Mouse (Mus musculus) kidney, adult 2 months (tissue): ENCODE measurements around the gene Atg101. TPM values are rescaled to one million over a fixed set of nuclear protein-coding genes. Genes with fewer than 3 reads are reported as not detected.

Experiments
- DNase-seq: peaks from one replicate; pipeline ENCODE4 v3.0.0; 2021
- H3K27ac ChIP-seq: fragments of 200-500 bp; 2 replicates; pipeline ENCODE4 v1.5.1; 2012; ENCODE audit warnings: low read depth, low read length, control low read depth, inconsistent platforms; ENCODE audit not compliant: insufficient read depth
- H3K27me3 ChIP-seq: fragments of 200-500 bp; replicated peaks from 2 replicates; pipeline ENCODE4 v1.6.1; 2012; ENCODE audit warnings: mild to moderate bottlenecking, moderate library complexity, low read length, inconsistent platforms; ENCODE audit not compliant: control insufficient read depth, insufficient read depth
- H3K36me3 ChIP-seq: fragments of 200-500 bp; 2 replicates; pipeline ENCODE4 v1.6.1; 2012; ENCODE audit warnings: mild to moderate bottlenecking, moderate library complexity, low read length, inconsistent platforms; ENCODE audit not compliant: control insufficient read depth, insufficient read depth
- H3K4me1 ChIP-seq: fragments of 200-500 bp; 2 replicates; pipeline ENCODE4 v1.6.1; 2011; ENCODE audit warnings: low read length; ENCODE audit not compliant: control insufficient read depth, insufficient read depth
- H3K4me3 ChIP-seq: fragments of 200-500 bp; 2 replicates; pipeline ENCODE4 v1.5.1; 2011; ENCODE audit warnings: mild to moderate bottlenecking, low read depth, low read length, control low read depth; ENCODE audit not compliant: insufficient read depth
- CTCF ChIP-seq: fragments of 200-500 bp; conservative IDR thresholded peaks from 2 replicates; pipeline ENCODE4 v1.5.1; 2011; ENCODE audit warnings: low read depth, mild to moderate bottlenecking, control low read depth, low read length, moderate library complexity, mixed read lengths; ENCODE audit not compliant: insufficient read depth, insufficient read length
- POLR2A ChIP-seq: fragments of 200-500 bp; IDR thresholded peaks from one replicate; pipeline ENCODE4 v1.6.1; 2011; ENCODE audit warnings: low read depth, low read length, control low read depth
- WGBS: fragments of 180-500 bp; shearing (Covaris S2); methylation state at CpG from one replicate; pipeline ENCODE4 v1.1.7; 2018; 5-methylcytosine and 5-hydroxymethylcytosine counted together
- polyA plus RNA-seq: library from polyadenylated mRNA; depleted of rRNA; stranded (reverse); fragments of >200 nt; gene quantifications from 2 replicates; pipeline ENCODE4 v1.2.3, GENCODE M21; 2012

Gene Atg101
- polyA plus RNA-seq, 1 experiment: 48.7 TPM

GRCm38 (mm10) chr15:101297988-101298387, 13.9 kb downstream of the Atg101 start:
- WGBS: 34% methylated on average over 7 of the region's 7 CpGs
- no peak overlapping the region for H3K27ac ChIP-seq
- TF ChIP-seq POLR2A (no peak), CTCF (no peak)

GRCm38 (mm10) chr15:101298550-101298949, 14.5 kb downstream of the Atg101 start:
- no peak for DNase-seq
- Histone ChIP-seq H3K27ac (no peak overlapping the region), H3K4me1 (no peaks in the 10 kb centered on the region), H3K36me3 (no peaks in the 10 kb centered on the region), H3K4me3 (no peak overlapping the region), H3K27me3 (no peaks in the 10 kb centered on the region)
- 40% methylated on average over 7 of the region's 7 CpGs for WGBS
- no peak for TF ChIP-seq POLR2A
- TF ChIP-seq CTCF: no peak

More at GRCm38 (mm10) chr15:101297988-101298387, 13.9 kb downstream of the Atg101 start:
- Histone ChIP-seq H3K4me3 (no peak overlapping the region), H3K4me1 (no peaks in the 10 kb centered on the region), H3K27me3 (no peaks in the 10 kb centered on the region), H3K36me3 (no peaks in the 10 kb centered on the region)
- no peak for DNase-seq

- TF ChIP-seq POLR2A: no peak
- no peak for TF ChIP-seq CTCF
Observed at GRCm38 (mm10) chr15:101299480-101299960, 15.4 kb downstream of the Atg101 start.

DNA sequence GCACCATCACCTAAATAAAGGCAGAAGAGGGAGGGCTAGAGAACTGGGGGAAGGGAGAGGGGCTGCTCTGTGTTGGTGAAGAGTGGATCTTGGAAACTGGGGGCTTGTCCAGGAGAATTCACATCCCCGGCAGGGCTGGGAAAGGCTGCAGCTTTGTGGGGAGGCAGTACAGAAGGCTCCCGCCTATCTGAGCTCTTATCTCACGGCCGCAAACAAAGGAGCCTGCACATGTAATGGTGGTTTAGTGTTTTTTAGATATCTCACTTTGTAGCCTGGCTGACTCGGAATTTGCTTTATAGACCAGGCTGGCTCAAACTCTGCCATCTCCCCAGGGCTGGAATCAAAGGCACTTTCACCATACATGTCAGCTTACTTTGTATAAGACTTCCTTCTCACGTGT, 16.1 kb downstream of the Atg101 start:
- Histone ChIP-seq H3K27ac (no peak overlapping the region), H3K4me3 (no peak overlapping the region), H3K4me1 (no peaks in the 10 kb centered on the region), H3K27me3 (no peaks in the 10 kb centered on the region), H3K36me3 (no peaks in the 10 kb centered on the region)
- WGBS: 91% methylated on average over 6 of the region's 6 CpGs
- TF ChIP-seq CTCF: no peak
- no peak for TF ChIP-seq POLR2A
- DNase-seq: no peak

More at GRCm38 (mm10) chr15:101299480-101299960, 15.4 kb downstream of the Atg101 start:
- H3K4me3 ChIP-seq: no peak overlapping the region
- H3K4me1 ChIP-seq: no peaks in the 10 kb centered on the region
- DNase-seq: no peak
- H3K27me3 ChIP-seq: no peaks in the 10 kb centered on the region
- H3K27ac ChIP-seq: no peak overlapping the region
- 74% methylated on average over 14 of the region's 14 CpGs for WGBS
- no peaks in the 10 kb centered on the region for H3K36me3 ChIP-seq

DNA sequence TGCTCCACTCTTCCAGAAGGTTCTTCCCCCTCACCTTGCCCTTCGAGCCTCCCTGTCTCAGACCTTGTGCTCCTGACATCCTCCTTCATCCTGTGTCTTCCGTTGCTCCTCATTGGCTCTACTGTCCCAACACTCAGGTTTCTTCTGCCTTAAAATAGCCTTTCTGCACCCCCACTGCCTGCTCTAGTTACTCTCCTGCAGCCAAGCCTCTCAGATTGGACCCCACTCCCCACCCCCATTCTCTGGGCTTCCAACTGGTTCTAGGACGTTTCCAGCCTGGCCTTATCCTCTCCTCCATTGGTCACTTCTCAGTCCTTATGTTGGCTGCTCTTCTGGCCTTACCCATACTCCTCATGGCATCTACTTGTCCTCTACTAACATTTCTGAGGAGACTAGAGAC, 18.1 kb downstream of the Atg101 start:
- no peak overlapping the region for H3K4me3 ChIP-seq
- WGBS: 90% methylated on average over 3 of the region's 3 CpGs
- H3K4me1 ChIP-seq: no peaks in the 10 kb centered on the region
- H3K27me3 ChIP-seq: no peaks in the 10 kb centered on the region
- TF ChIP-seq POLR2A: no peak
- no peak for TF ChIP-seq CTCF
- H3K27ac ChIP-seq: no peak overlapping the region
- no peak for DNase-seq
- no peaks in the 10 kb centered on the region for H3K36me3 ChIP-seq

DNA sequence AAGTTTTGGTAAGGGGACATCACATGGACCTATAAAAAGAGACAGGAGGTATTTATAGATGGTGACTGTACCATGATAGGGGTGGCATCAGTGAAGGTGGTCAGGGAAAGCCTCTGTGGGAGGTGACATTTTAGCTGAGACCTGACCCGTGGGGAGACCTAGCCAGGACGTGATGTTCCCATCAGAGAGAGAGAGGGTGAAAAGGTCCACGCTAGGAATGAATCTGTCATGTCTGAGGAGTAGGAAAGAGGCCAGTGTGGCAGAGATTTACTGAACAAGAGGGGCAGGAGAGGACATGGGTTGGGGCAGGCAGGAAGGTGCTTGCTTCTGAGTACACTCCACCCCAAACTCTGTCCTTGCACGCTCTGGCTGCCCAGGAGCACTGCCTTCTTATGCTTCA, 19.8 kb downstream of the Atg101 start:
- Histone ChIP-seq H3K27me3 (no peaks in the 10 kb centered on the region), H3K4me1 (no peaks in the 10 kb centered on the region), H3K36me3 (no peaks in the 10 kb centered on the region), H3K27ac (no peak overlapping the region), H3K4me3 (no peak overlapping the region)
- TF ChIP-seq POLR2A (no peak), CTCF (no peak)
- DNase-seq: no peak
- 60% methylated on average over 4 of the region's 4 CpGs for WGBS

- Histone ChIP-seq H3K4me3 (no peak overlapping the region), H3K27ac (no peak overlapping the region), H3K4me1 (no peaks in the 10 kb centered on the region), H3K36me3 (no peaks in the 10 kb centered on the region), H3K27me3 (no peaks in the 10 kb centered on the region)
- no peak for TF ChIP-seq POLR2A
- TF ChIP-seq CTCF: no peak
- DNase-seq: no peak
- 93% methylated on average over 4 of the region's 4 CpGs for WGBS
Observed at GRCm38 (mm10) chr15:101306459-101306858, 22.4 kb downstream of the Atg101 start.
